ENCODE assay signal across 10 mouse cellular contexts in the genomic region with DNA sequence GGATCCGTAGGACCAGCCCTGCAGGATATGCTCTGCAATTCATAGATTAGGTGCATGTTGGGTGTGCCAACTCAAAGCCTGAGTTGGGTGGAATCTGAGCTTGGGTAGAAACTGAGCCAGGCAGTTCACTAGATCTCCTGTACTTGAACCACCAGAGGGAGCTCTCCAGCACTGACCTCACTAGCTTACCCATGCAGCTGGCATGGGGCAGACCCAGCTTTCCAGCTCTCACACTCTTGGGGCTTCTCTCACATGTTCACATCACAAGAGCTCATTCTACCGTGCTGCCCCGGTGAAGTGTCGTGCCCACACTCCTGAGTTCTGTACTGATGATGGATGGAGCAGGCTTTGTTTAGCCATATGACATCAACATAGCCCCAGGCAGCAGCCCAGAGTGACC.
DNase-seq lines count a peak whose midpoint lies in the region; ATAC-seq and TF ChIP-seq lines count a peak whose summit lies in the region.
"Had no signal": no experiment of that assay in that cellular context is flagged by ENCODE, and none has a peak within 500 bp of the region (broad histone marks: within the 10 kb centered on the region; RNA-seq: fewer than 3 reads in every experiment).

No protein-coding gene starts in this region.

- H3K4me1 ChIP-seq in hindbrain, postnatal 0 days (ENCODE audit: insufficient read depth, low read length): no peaks in the 10 kb centered on the region
- no peaks in the 10 kb centered on the region for H3K4me1 ChIP-seq in midbrain, embryonic 13.5 days (replicated peaks)
- H3K4me1 ChIP-seq in liver, postnatal 0 days (ENCODE audit: insufficient read depth): no peaks in the 10 kb centered on the region
- H3K4me1 ChIP-seq: embryonic facial prominence, embryonic 15.5 days; liver, embryonic 13.5 days had no signal

- no peak for TF ChIP-seq EP300 in liver, postnatal 0 days (IDR thresholded peaks at IDR 0.05; ENCODE audit: low read depth)

- ATAC-seq in hindbrain, postnatal 0 days: no peak
- ATAC-seq in midbrain, embryonic 13.5 days: peak; percentile 62
- ATAC-seq in liver, postnatal 0 days: no peak

- peak; percentile 58 for TF ChIP-seq CTCF in hindbrain, postnatal 0 days (IDR thresholded peaks at IDR 0.05; ENCODE audit: low read depth)
- no peak for TF ChIP-seq CTCF in liver, postnatal 0 days (IDR thresholded peaks at IDR 0.05; ENCODE audit: low read depth)

- no peak overlapping the region for H3K9ac ChIP-seq in hindbrain, postnatal 0 days (replicated peaks; ENCODE audit: low read length)
- H3K9ac ChIP-seq in midbrain, embryonic 13.5 days (replicated peaks): no peak overlapping the region
- H3K9ac ChIP-seq in liver, postnatal 0 days (replicated peaks): no peak overlapping the region
- H3K9ac ChIP-seq: embryonic facial prominence, embryonic 15.5 days; liver, embryonic 13.5 days had no signal

- peak; percentile 54 for DNase-seq in left cerebral cortex, postnatal 4 days
- no peak for DNase-seq in left cerebral cortex, adult 8-10 months (ENCODE audit: low spot score in 2 of 2)
- peak; percentile 44 for DNase-seq in R1 (ENCODE audit: low read depth, low spot score)
- peak; percentile 40 for DNase-seq in cerebellum, adult 9-11 months
- DNase-seq in hindbrain, postnatal 0 days (ENCODE audit: low spot score): peak; percentile 43
- DNase-seq in gastrocnemius, postnatal 4 days (ENCODE audit: low spot score in 2 of 2): no peak
- no peak for DNase-seq in liver, postnatal 0 days
- DNase-seq: liver, embryonic 13.5 days had no signal

- H3K27ac ChIP-seq in hindbrain, postnatal 0 days: no peak overlapping the region
- H3K27ac ChIP-seq in midbrain, embryonic 13.5 days: no peak overlapping the region
- no peak overlapping the region for H3K27ac ChIP-seq in liver, postnatal 0 days (ENCODE audit: low read depth)
- H3K27ac ChIP-seq: embryonic facial prominence, embryonic 15.5 days; liver, embryonic 13.5 days had no signal

- H3K36me3 ChIP-seq in hindbrain, postnatal 0 days (ENCODE audit: insufficient read depth, low read length): no peaks in the 10 kb centered on the region
- no peaks in the 10 kb centered on the region for H3K36me3 ChIP-seq in midbrain, embryonic 13.5 days
- no peaks in the 10 kb centered on the region for H3K36me3 ChIP-seq in liver, postnatal 0 days (replicated peaks; ENCODE audit: insufficient read depth, low read length)
- H3K36me3 ChIP-seq: embryonic facial prominence, embryonic 15.5 days; liver, embryonic 13.5 days had no signal

- 69% methylated on average over 4 of the region's 4 CpGs for WGBS in hindbrain, postnatal 0 days
- WGBS in midbrain, embryonic 13.5 days: 72% methylated on average over 4 of the region's 4 CpGs
- WGBS in liver, postnatal 0 days (ENCODE audit: insufficient replicate concordance): 64% methylated on average over 4 of the region's 4 CpGs

- H3K9me3 ChIP-seq in hindbrain, postnatal 0 days (ENCODE audit: low read length): no peaks in the 10 kb centered on the region
- no peaks in the 10 kb centered on the region for H3K9me3 ChIP-seq in midbrain, embryonic 13.5 days
- no peaks in the 10 kb centered on the region; the same call in 1 of the 2 replicates for H3K9me3 ChIP-seq in liver, postnatal 0 days (ENCODE audit: low read length)
- H3K9me3 ChIP-seq: embryonic facial prominence, embryonic 15.5 days; liver, embryonic 13.5 days had no signal

- intact Hi-C loops in left cerebral cortex, postnatal 4 days (cut with DNase I): no loop called here

- H3K4me3 ChIP-seq in hindbrain, postnatal 0 days (ENCODE audit: low read length): no peak overlapping the region
- H3K4me3 ChIP-seq in midbrain, embryonic 13.5 days (replicated peaks): no peak overlapping the region
- no peak overlapping the region for H3K4me3 ChIP-seq in liver, postnatal 0 days (ENCODE audit: low read depth, low read length)
- H3K4me3 ChIP-seq: embryonic facial prominence, embryonic 15.5 days; liver, embryonic 13.5 days had no signal

- H3K27me3 ChIP-seq in hindbrain, postnatal 0 days (ENCODE audit: insufficient read depth, low read length): no peaks in the 10 kb centered on the region
- no peaks in the 10 kb centered on the region for H3K27me3 ChIP-seq in midbrain, embryonic 13.5 days
- H3K27me3 ChIP-seq in liver, postnatal 0 days (ENCODE audit: insufficient read depth, low read length): no peaks in the 10 kb centered on the region
- H3K27me3 ChIP-seq: embryonic facial prominence, embryonic 15.5 days; liver, embryonic 13.5 days had no signal

- H3K4me2 ChIP-seq in hindbrain, postnatal 0 days (ENCODE audit: low read depth, low read length): no peak overlapping the region
- H3K4me2 ChIP-seq in midbrain, embryonic 13.5 days (replicated peaks): no peak overlapping the region
- no peak overlapping the region for H3K4me2 ChIP-seq in liver, postnatal 0 days (ENCODE audit: low read depth, low read length)
- H3K4me2 ChIP-seq: embryonic facial prominence, embryonic 15.5 days; liver, embryonic 13.5 days had no signal

Comparison
In these comparisons a context has a peak if more than half of its experiments do, and no peak if none do; other contexts are left out.
1. DNase-seq: peak in left cerebral cortex, postnatal 4 days (single experiment), R1 (single experiment), cerebellum, adult 9-11 months (single experiment) and hindbrain, postnatal 0 days (single experiment); none in left cerebral cortex, adult 8-10 months (0 of 2), gastrocnemius, postnatal 4 days (0 of 2) and liver, postnatal 0 days (single experiment).